ENCODE assay signal across 8 mouse cellular contexts in the genomic region with DNA sequence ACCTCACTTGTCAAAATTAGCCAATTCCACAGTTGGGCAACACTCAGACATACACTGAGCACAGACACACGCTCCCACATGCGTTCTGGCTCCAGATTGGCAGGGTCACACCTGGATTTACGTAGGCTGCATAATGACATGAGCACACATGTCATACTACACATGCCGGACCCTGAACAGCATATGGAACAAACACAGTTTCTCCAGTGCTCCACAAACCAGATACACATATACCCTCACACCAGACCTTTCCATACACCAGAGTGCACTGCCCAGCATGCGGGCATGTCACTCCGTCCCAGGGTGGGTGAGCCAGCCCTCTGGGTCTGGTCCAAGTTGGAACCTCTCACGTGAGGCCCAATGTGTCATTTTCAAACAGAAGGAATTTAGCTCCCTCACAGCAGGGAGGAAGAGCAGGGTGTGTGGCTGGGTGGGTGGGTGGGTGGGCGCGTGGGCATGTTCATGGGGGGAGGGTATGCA. TPM values are rescaled to one million over a fixed set of nuclear protein-coding genes. Genes with fewer than 3 reads are reported as not detected.
A peak's percentile ranks its signal among the peaks of the same experiment; 100 is the strongest.
DNase-seq lines count a peak whose midpoint lies in the region; ATAC-seq and TF ChIP-seq lines count a peak whose summit lies in the region.

A gene (plus strand): TSS at position 430 of the 480 bp plus-strand sequence.

- TF ChIP-seq CTCF in E14TG2a.4 (conservative IDR thresholded peaks at IDR 0.05; ENCODE audit: low read length): no peak
- TF ChIP-seq CTCF in hindbrain, postnatal 0 days (IDR thresholded peaks at IDR 0.05; ENCODE audit: low read depth): no peak

- WGBS in hindbrain, postnatal 0 days: 62% methylated on average over 9 of the region's 9 CpGs
- 68% methylated on average over 9 of the region's 9 CpGs for WGBS in liver, embryonic 15.5 days (ENCODE audit: insufficient replicate concordance)

- ATAC-seq in hindbrain, postnatal 0 days: no peak
- no peak for ATAC-seq in liver, embryonic 15.5 days (ENCODE audit: insufficient read depth)

- H3K27me3 ChIP-seq in E14TG2a.4 (ENCODE audit: insufficient read depth, low read length): peaks cover 61% of the 10 kb centered on the region
- H3K27me3 ChIP-seq in hindbrain, postnatal 0 days (ENCODE audit: insufficient read depth, low read length): no peaks in the 10 kb centered on the region
- H3K27me3 ChIP-seq in liver, embryonic 15.5 days: peaks cover 38% of the 10 kb centered on the region

- peak within 1 kb of the TSS; percentile 95 for H3K4me2 ChIP-seq in hindbrain, postnatal 0 days (ENCODE audit: low read depth, low read length)
- peak within 1 kb of the TSS; percentile 73 for H3K4me2 ChIP-seq in liver, embryonic 15.5 days

- H3K9ac ChIP-seq in hindbrain, postnatal 0 days (replicated peaks; ENCODE audit: low read length): 0 out of 2 replicates have a peak within 1 kb of the TSS, but pooled peaks have one; percentile 21
- H3K9ac ChIP-seq in liver, embryonic 15.5 days: no peak within 1 kb of the TSS

- no peak for DNase-seq in frontal cortex, adult 2 months (ENCODE audit: extremely low spot score in 1 of 2, low spot score in 1 of 2)
- DNase-seq in frontal cortex, postnatal 25 days (ENCODE audit: low spot score in 2 of 2): no peak
- no peak for DNase-seq in hindbrain, postnatal 0 days (ENCODE audit: low spot score)
- DNase-seq in urinary bladder, postnatal 10 days (ENCODE audit: low spot score): no peak
- no peak for DNase-seq in adrenal gland, adult 2 months
- no peak for DNase-seq in gastrocnemius, postnatal 10 days

- H3K9me3 ChIP-seq in E14TG2a.4 (ENCODE audit: low read length): no peaks in the 10 kb centered on the region
- no peaks in the 10 kb centered on the region for H3K9me3 ChIP-seq in hindbrain, postnatal 0 days (ENCODE audit: low read length)
- H3K9me3 ChIP-seq in liver, embryonic 15.5 days (replicated peaks): no peaks in the 10 kb centered on the region

- no peaks in the 10 kb centered on the region for H3K36me3 ChIP-seq in E14TG2a.4 (ENCODE audit: insufficient read depth, low read length)
- H3K36me3 ChIP-seq in hindbrain, postnatal 0 days (ENCODE audit: insufficient read depth, low read length): no peaks in the 10 kb centered on the region
- H3K36me3 ChIP-seq in liver, embryonic 15.5 days (replicated peaks): no peaks in the 10 kb centered on the region

- H3K4me3 ChIP-seq in E14TG2a.4 (replicated peaks; ENCODE audit: low read length): peak within 1 kb of the TSS; percentile 69
- H3K4me3 ChIP-seq in hindbrain, postnatal 0 days (ENCODE audit: low read length): peak within 1 kb of the TSS; percentile 8; the same call in 1 of the 2 replicates
- peak within 1 kb of the TSS; percentile 42; the same call in 1 of the 2 replicates for H3K4me3 ChIP-seq in liver, embryonic 15.5 days (replicated peaks)

- peaks cover 34% of the 10 kb centered on the region for H3K4me1 ChIP-seq in E14TG2a.4 (replicated peaks; ENCODE audit: low read depth, low read length)
- peaks cover 15% of the 10 kb centered on the region for H3K4me1 ChIP-seq in hindbrain, postnatal 0 days (ENCODE audit: insufficient read depth, low read length)
- H3K4me1 ChIP-seq in liver, embryonic 15.5 days (replicated peaks): peaks cover 36% of the 10 kb centered on the region

- no peak within 1 kb of the TSS for H3K27ac ChIP-seq in hindbrain, postnatal 0 days
- no peak within 1 kb of the TSS for H3K27ac ChIP-seq in liver, embryonic 15.5 days (replicated peaks)

RNA-seq across cellular contexts. Expression of the gene that starts here (rescaled TPM):
- 78.1 and 81.1 TPM in 2 replicates for polyA plus RNA-seq in frontal cortex, adult 2 months (2012; rRNA removed)
- total RNA-seq in hindbrain, postnatal 0 days (2014; rRNA removed): 1.3 and 2.4 TPM in 2 replicates
- polyA plus RNA-seq in hindbrain, postnatal 0 days (2015; fragmentation: Nextera tagmentation; extraction: Ambion mirVana): 0.80 and 0.88 TPM in 2 replicates
- 0.02 TPM in 1 of 2 replicates, not detected in the other for polyA plus RNA-seq in liver, embryonic 15.5 days (2015; fragmentation: Nextera tagmentation; extraction: Ambion mirVana)
- total RNA-seq in adrenal gland, adult 2 months (2021): 1 to 10 TPM in 1 of 2 experiments, under 1 TPM in 1; 0.86 to 1.9 TPM
- 1.1 and 1.5 TPM in 2 replicates for polyA plus RNA-seq in adrenal gland, adult 2 months (2012; rRNA removed)
- total RNA-seq in gastrocnemius, postnatal 10 days (2021): under 1 TPM; 0.11 to 0.16 TPM

Comparison
In these comparisons a context has a peak if more than half of its experiments do, and no peak if none do; other contexts are left out.
1. RNA of the gene that starts here (polyA plus RNA-seq): 78.1 to 81.1 TPM in frontal cortex, adult 2 months; 1.1 to 1.5 TPM in adrenal gland, adult 2 months, 0.80 to 0.88 TPM in hindbrain, postnatal 0 days and 0.02 TPM in liver, embryonic 15.5 days; every median in the first group is over 10 times any median in the second.
2. H3K4me3 ChIP-seq: peak in every context shown above with its lines; median percentile 69 in E14TG2a.4; 42 in liver, embryonic 15.5 days; 8 in hindbrain, postnatal 0 days.